Mouse (Mus musculus) layer of hippocampus, adult 9-10 months (tissue): ENCODE data around the gene Sap30.
"Not testable (repeated sequence)": the region's sequence is repeated elsewhere in the genome, so short reads cannot be mapped to it uniquely, and the experiment has no call there.

ENCODE experiments used
- DNase-seq: peaks from one replicate; pipeline ENCODE4 v3.0.0; 2022; ENCODE audit warnings: low spot score

The Sap30 gene

DNA sequence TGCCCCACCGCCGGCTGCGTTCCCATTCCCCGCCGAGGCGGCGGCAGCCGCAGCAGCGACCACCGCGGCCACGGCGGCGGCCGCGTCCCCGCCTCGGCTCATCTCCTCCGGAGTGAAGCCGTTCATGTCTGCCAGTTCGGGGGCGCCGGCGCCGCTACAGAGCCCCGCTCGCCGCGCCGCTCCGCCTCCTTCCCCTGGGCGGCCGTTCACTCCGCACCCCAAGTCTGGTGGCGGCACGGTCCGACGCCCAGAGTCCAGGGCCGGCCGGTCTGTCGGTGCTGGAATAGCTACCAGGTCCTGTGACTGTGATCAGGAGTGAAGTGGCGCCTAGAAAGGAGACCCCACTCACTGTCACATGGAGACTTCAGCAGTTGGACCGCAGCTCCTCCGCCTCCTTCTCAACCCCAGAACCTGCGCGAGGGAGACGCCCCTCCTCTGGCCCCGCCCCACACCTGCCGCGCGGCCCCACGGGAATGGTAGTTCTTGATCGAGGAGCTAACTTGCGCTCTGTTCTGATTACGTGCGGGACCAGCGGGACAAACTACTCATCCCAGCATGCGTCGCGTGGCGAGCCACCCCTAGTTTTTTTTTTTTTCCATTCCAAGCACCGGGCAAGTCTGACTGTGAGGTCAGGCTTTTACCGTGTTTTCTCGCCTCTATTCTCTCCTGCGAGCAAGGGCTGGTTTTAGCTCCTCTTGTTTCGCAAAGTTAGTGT lies at the start of gene Sap30:
TSS of gene Sap30 (minus strand) at position 420 of the 715 bp plus-strand sequence.
- DNase-seq: peak; percentile 87

GRCm38 (mm10) chr8:57536167-57536566 lies 48.5 kb upstream of the Sap30 start:
- no peak for DNase-seq

DNA sequence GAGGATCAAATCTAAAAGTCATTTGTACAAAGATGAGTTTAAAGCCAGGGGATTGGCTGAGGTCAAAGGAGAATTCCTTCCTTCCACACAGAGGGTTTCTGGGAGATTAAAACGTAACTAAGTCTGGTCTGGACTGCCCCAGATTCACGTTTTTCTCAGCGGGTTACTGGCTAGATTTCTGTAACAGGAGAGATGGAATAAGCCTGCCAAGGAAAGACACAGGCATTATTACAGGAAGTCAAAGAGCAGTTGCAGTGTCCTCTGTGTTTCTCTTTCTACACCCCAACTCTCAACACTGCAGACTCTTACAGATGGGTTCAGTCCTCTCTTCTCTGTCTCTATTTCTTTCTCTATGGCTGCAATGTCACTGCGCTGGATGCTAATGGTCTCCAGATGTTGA lies 46.8 kb upstream of the Sap30 start:
- DNase-seq: no peak

GRCm38 (mm10) chr8:57533106-57533505 lies 45.4 kb upstream of the Sap30 start:
- DNase-seq: no peak

DNA sequence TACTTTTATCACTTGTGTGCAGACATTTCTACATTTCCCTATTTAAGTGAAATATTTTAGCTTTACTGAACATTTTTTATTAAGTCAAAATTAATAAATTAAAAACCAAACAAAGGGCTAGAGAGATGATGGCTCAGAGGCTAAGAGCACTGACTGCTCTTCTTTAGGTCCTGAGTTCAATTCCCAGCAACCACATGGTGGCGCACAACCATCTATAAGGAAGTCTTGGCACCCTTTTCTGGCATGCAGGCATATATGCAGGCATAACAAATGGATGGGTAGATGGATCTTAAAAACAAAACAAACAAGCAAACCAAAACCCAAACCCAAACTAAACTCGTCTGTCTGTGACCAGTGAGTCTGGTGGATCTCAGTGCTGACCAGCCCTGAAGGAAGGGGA lies 44.6 kb upstream of the Sap30 start:
- no peak for DNase-seq

GRCm38 (mm10) chr8:57530666-57531349 lies 43.1 kb upstream of the Sap30 start:
- DNase-seq: no peak

- no peak for DNase-seq
Observed at GRCm38 (mm10) chr8:57530238-57530637, 42.6 kb upstream of the Sap30 start.

- no peak for DNase-seq
Observed at GRCm38 (mm10) chr8:57528036-57528435, 40.4 kb upstream of the Sap30 start.

DNA sequence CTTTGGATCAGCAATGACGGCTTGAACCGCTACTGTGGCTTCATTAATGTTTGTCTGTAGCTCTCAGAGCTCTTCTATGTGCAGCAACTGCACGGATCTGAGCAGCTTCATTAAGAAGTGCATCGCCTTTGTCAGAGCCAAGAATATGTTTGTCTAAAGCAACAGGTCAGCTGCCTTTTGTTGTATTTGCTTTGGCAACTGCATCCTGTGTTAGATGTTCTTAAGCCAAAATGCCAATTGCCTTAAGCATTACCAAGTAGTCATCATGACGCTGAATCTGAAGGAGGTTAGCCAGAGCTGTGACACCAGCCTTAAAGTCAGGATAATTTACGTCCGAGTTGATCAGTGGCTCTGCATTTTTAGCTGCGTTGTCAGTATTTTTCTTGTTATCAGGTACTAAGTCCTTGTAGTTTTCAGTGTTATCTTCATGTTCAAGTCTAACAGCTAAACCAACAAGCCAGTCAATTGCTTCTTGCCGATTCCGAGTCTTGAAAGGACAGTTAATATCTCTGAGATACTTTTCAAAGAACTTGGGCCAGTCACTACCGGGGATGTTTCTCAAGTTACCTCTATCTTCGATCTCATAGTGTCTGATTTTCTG lies 32.6 kb upstream of the Sap30 start:
- DNase-seq: no peak

- DNase-seq: no peak
Observed at GRCm38 (mm10) chr8:57517723-57518122, 30.1 kb upstream of the Sap30 start.

DNA sequence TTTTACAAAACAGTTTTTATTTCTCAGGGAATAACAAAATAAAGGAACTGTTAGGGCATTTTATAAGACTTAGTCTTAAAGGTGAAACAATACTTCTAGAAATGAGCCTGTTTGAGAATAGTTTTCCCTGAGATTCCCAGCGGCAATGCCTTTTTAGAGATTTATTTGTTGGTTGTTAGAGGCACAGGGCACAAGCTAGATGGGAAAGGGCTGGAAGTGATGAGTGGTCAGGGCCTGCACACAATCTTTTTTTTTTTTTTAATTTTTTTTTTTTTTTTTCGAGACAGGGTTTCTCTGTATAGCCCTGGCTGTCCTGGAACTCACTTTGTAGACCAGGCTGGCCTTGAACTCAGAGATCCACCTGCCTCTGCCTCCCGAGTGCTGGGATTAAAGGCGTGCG lies 29.0 kb upstream of the Sap30 start:
- not testable (repeated sequence) for DNase-seq

DNA sequence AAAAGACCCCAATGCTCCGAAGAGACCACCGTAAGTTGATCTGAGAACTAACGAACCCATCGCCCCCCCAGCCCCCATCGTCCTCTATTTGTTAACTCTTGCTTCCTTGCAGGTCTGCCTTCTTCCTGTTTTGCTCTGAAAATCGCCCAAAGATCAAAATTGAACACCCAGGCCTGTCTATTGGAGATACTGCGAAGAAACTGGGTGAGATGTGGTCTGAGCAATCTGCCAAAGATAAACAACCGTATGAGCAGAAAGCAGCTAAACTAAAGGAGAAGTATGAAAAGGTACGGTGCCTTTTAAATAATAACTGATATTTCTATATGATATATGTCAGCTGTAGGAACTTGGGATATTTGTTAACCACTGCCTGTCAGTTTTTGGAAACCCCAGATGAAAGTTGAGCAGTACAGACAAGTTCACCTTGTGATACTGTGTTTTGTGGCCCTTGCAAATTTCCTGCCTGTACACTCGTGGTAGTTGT lies 25.6 kb upstream of the Sap30 start:
- DNase-seq: not testable (repeated sequence)

DNA sequence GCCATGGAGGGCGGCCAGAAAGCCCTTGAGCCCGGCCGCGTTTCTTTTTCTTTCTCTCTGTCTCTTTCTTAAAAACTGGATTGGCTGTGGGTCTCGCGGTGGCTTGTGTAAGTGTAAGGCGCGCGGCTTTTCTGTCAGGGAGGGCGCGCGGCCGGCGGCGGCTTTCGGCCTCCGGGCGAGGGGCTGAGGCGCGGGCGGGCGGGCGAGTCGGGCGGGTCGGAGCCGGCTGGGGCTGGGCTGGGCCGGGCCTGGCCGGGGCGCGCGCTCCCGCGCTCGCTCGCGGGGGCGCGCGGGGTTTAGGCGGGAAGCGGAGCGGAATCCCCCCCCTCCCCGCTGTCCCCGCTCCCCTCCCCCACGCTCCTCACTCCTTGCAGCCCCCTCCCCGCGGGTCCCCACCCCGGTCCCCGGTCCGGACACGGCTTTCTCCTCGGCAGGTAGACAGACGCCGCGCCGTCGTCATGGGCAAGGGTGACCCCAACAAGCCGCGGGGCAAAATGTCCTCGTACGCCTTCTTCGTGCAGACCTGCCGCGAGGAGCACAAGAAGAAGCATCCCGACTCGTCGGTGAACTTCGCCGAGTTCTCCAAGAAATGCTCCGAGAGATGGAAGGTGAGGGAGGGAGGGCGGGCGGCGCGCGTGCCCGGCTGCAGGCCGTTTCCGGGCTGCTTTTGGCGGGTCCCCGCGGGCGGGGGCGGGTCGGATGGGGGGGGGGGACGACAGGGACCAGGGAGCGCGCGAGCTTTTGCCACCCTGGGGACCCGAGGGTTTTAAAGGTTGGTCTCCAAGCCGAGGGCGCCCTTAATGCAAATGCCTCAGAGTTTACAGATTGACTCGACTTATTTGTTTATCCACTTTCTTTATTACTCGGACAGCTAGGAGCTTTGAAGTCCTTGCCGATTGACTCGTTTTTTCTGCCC lies 24.7 kb upstream of the Sap30 start:
- DNase-seq: no peak

- peak; percentile 98 for DNase-seq
Observed at GRCm38 (mm10) chr8:57511316-57512118, 23.9 kb upstream of the Sap30 start, which contains the start of gene Hmgb2. TSS of gene Hmgb2 (plus strand) at chr8:57511907.

GRCm38 (mm10) chr8:57510791-57511315 lies 23.2 kb upstream of the Sap30 start:
- no peak for DNase-seq

DNA sequence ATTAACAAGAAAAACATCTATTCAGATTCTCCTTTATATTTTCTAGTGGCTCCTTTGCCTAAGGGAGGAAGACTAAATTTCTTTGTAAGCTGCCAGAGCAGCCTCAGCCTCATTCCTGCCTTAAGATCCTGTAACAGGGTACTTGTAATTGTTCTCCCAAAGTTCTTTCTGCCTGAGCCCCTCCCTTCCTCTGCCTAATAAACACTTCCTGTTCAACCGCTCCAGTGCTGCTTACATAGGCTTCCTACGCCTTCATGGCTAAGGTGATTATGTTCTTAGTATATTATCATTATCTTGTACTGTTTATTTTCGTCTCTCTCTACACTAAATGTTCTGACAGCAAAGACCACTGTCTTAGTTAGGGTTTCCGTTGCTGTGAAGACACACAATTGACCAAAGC lies 21.0 kb upstream of the Sap30 start:
- no peak for DNase-seq

DNA sequence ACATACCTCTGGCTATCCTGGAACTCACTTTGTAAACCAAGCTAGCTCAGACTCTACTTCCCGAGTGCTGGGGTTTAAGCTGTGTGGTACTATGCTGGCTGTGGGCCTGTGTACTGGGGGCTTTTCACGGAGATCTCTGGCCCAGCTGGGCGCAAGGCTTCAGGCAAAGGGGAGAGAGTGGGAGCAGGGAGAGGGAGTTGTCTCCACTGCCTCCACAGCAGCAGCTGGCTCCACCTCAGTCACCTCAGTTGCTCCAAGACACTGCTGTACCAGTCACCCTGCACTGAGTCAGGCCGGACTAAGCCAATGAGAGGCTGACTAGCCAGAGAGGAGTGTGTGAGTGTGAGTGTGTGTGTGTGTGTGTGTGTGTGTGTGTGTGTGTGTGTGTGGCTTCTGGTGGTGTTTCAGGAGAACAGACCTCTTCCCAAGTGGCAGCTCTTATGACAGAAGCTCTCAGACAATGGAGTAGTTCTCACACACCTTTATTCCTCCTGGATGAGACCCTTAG lies 19.9 kb upstream of the Sap30 start:
- DNase-seq: no peak

- not testable (repeated sequence) for DNase-seq
Observed at GRCm38 (mm10) chr8:57505500-57505899, 17.8 kb upstream of the Sap30 start.

- DNase-seq: no peak
Observed at GRCm38 (mm10) chr8:57503641-57504040, 16.0 kb upstream of the Sap30 start.

DNA sequence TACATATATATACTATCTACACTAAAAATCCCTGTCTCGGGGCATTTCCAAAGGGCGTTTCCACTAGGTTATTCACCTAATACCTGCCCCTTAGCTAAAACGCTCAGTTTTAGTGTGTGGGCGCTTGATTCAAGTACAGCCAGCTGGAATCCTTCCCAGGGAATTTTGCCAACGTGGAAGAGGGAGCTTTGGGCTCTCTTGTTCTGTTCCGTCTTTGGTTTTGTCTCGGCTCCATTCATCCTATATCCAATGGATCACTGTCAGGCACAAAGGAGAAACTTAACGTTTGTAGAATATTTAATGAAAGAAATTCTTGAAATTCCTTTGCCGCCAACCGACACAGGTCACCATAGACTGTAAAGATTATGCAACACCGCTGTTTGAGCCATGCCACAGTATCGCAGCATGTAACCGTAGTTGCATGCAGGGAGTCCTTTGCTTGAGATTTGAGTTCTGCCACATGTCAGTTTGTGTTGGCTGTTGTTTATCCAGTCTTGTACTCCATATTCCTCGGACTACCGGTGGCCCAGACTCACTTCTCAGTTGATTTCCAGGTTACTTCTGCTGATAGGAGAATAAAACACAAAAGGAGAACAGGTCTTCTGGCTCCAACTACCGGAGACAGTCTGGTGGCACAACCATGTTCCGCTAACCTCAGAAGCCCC lies 11.3 kb upstream of the Sap30 start:
- no peak for DNase-seq
